Comparison of ENCODE assay signal across 10 mouse cellular contexts in genomic region chr7:45235656-45236180, GRCm38 (mm10). TPM values are rescaled to one million over a fixed set of nuclear protein-coding genes. Genes with fewer than 3 reads are reported as not detected.
DNase-seq lines count a peak whose midpoint lies in the region; ATAC-seq and TF ChIP-seq lines count a peak whose summit lies in the region.
"Had no signal": no experiment of that assay in that cellular context is flagged by ENCODE, and none has a peak within 500 bp of the region (broad histone marks: within the 10 kb centered on the region; RNA-seq: fewer than 3 reads in every experiment).

No protein-coding gene starts in this region.

- no peaks in the 10 kb centered on the region for H3K27me3 ChIP-seq in heart, postnatal 0 days (ENCODE audit: control insufficient read depth, insufficient read depth, low read length)
- H3K27me3 ChIP-seq in liver, embryonic 14.5 days (ENCODE audit: control insufficient read depth, insufficient read depth, low read length) = no peaks in the 10 kb centered on the region

- peak overlapping the region; percentile 41; the same call in 1 of the 2 replicates for H3K27ac ChIP-seq in gastrocnemius, adult 2 months
- no peak overlapping the region for H3K27ac ChIP-seq in heart, postnatal 0 days (ENCODE audit: low read depth)
- no peak overlapping the region for H3K27ac ChIP-seq in liver, embryonic 14.5 days

- peaks cover 22% of the 10 kb centered on the region for H3K4me1 ChIP-seq in heart, postnatal 0 days (ENCODE audit: control insufficient read depth, insufficient read depth)
- H3K4me1 ChIP-seq in liver, embryonic 14.5 days (replicated peaks; ENCODE audit: control insufficient read depth in 2 of 2, insufficient read depth in 2 of 2, low read length in 1 of 2) = peaks cover 0 to 21% of the 10 kb centered on the region in 2 experiments; a peak in 2 of 4 replicates

- H3K9ac ChIP-seq in heart, postnatal 0 days (replicated peaks; ENCODE audit: low read depth, low read length) = no peak overlapping the region
- H3K9ac ChIP-seq in liver, embryonic 14.5 days (replicated peaks) = no peak overlapping the region

- H3K4me3 ChIP-seq in gastrocnemius, adult 2 months = peak overlapping the region; percentile 66
- peak overlapping the region; percentile 12 for H3K4me3 ChIP-seq in heart, postnatal 0 days (ENCODE audit: low read depth, low read length)
- H3K4me3 ChIP-seq in liver, embryonic 14.5 days (ENCODE audit: insufficient read depth in 1 of 2, low read depth in 2 of 2, low read length in 2 of 2) = no peak overlapping the region
- H3K4me3 ChIP-seq: myocyte had no signal

- no peak for TF ChIP-seq CTCF in gastrocnemius, adult 2 months (IDR thresholded peaks at IDR 0.05)
- no peak for TF ChIP-seq CTCF in heart, postnatal 0 days (IDR thresholded peaks at IDR 0.05; ENCODE audit: low read depth)
- no peak for TF ChIP-seq CTCF in liver, embryonic 14.5 days (IDR thresholded peaks at IDR 0.05; ENCODE audit: low read depth)

- no peak for DNase-seq in gastrocnemius, adult 2 months
- no peak for DNase-seq in gastrocnemius, postnatal 10 days
- DNase-seq in R1 (ENCODE audit: low read depth, low spot score) = peak; percentile 76
- DNase-seq in heart, postnatal 0 days (ENCODE audit: low spot score) = no peak
- DNase-seq in liver, embryonic 14.5 days (ENCODE audit: low read depth in 3 of 3, low spot score in 3 of 3) = no peak
- no peak for DNase-seq in right cerebral cortex, postnatal 36 days (ENCODE audit: low spot score in 2 of 2)
- no peak for DNase-seq in adrenal gland, postnatal 36 days
- DNase-seq in frontal cortex, postnatal 14 days (ENCODE audit: low spot score in 2 of 2) = no peak

- intact Hi-C loops in gastrocnemius, adult 2 months (cut with DNase I) = no loop called here

- H3K36me3 ChIP-seq in heart, postnatal 0 days (replicated peaks; ENCODE audit: control insufficient read depth, insufficient read depth, low read length) = peaks cover 25% of the 10 kb centered on the region
- H3K36me3 ChIP-seq in liver, embryonic 14.5 days (replicated peaks; ENCODE audit: control insufficient read depth, insufficient read depth, low read depth) = no peaks in the 10 kb centered on the region

- no peaks in the 10 kb centered on the region for H3K9me3 ChIP-seq in heart, postnatal 0 days (replicated peaks; ENCODE audit: control insufficient read depth, low read length)
- H3K9me3 ChIP-seq in liver, embryonic 14.5 days (ENCODE audit: control insufficient read depth, low read length) = no peaks in the 10 kb centered on the region

- 47% methylated on average over 17 of the region's 17 CpGs for WGBS in heart, postnatal 0 days
- 67% methylated on average over 17 of the region's 17 CpGs for WGBS in liver, embryonic 14.5 days (ENCODE audit: insufficient replicate concordance)

- no peak for TF ChIP-seq EP300 in heart, postnatal 0 days (IDR thresholded peaks at IDR 0.05; ENCODE audit: low read depth)
- TF ChIP-seq EP300 in liver, embryonic 14.5 days (IDR thresholded peaks at IDR 0.05; ENCODE audit: low read depth) = no peak

- ATAC-seq in heart, postnatal 0 days (ENCODE audit: insufficient read depth, low read depth) = no peak
- no peak for ATAC-seq in liver, embryonic 14.5 days (ENCODE audit: insufficient read depth)

- H3K4me2 ChIP-seq in heart, postnatal 0 days (ENCODE audit: low read depth, low read length) = peak overlapping the region; percentile 52
- H3K4me2 ChIP-seq in liver, embryonic 14.5 days (ENCODE audit: low read depth) = peak overlapping the region; percentile 8; the same call in 1 of the 2 replicates

RNA-seq across cellular contexts. Expression of gene Cd37, which starts 3.2 kb away (rescaled TPM):
- 1 to 10 TPM in 1 of 2 experiments, under 1 TPM in 1; 0.69 to 1.3 TPM for total RNA-seq in gastrocnemius, adult 2 months (2021)
- 1 to 10 TPM; 1.8 to 3.4 TPM for total RNA-seq in gastrocnemius, postnatal 10 days (2021)
- total RNA-seq in heart, postnatal 0 days (2014; rRNA removed; ENCODE audit: low replicate concordance) = 0.97 TPM in 1 of 2 replicates, not detected in the other
- 1.9 and 2.3 TPM in 2 replicates for polyA plus RNA-seq in heart, postnatal 0 days (2015; fragmentation: Nextera tagmentation; extraction: Ambion mirVana)
- polyA plus RNA-seq in liver, embryonic 14.5 days (2012; rRNA removed) = 10.5 and 12.8 TPM in 2 replicates
- 9.0 and 9.1 TPM in 2 replicates for polyA plus RNA-seq in liver, embryonic 14.5 days (2014; fragmentation: Nextera tagmentation; extraction: Ambion mirVana)
- 1 to 10 TPM; 2.2 to 4.1 TPM for total RNA-seq in adrenal gland, postnatal 36 days (2021)

RNA-seq across cellular contexts. Expression of gene Slc6a16, which starts 5.2 kb away (rescaled TPM):
- not detected for total RNA-seq in gastrocnemius, adult 2 months (2021)
- not detected for total RNA-seq in gastrocnemius, postnatal 10 days (2021)
- not detected in 2 replicates for total RNA-seq in heart, postnatal 0 days (2014; rRNA removed; ENCODE audit: low replicate concordance)
- polyA plus RNA-seq in heart, postnatal 0 days (2015; fragmentation: Nextera tagmentation; extraction: Ambion mirVana) = 0.10 TPM in 1 of 2 replicates, not detected in the other
- polyA plus RNA-seq in liver, embryonic 14.5 days (2012; rRNA removed) = 0.03 TPM in 1 of 2 replicates, not detected in the other
- polyA plus RNA-seq in liver, embryonic 14.5 days (2014; fragmentation: Nextera tagmentation; extraction: Ambion mirVana) = not detected in 2 replicates
- not detected for total RNA-seq in adrenal gland, postnatal 36 days (2021)
- total RNA-seq: gastrocnemius, postnatal 25 days had no signal
- polyA plus RNA-seq: myocyte had no signal

RNA-seq across cellular contexts. Expression of gene Tead2, which starts 20.2 kb away (rescaled TPM):
- total RNA-seq in gastrocnemius, adult 2 months (2021) = 1 to 10 TPM; 2.6 to 4.1 TPM
- total RNA-seq in gastrocnemius, postnatal 10 days (2021) = 10 to 100 TPM; 15.6 to 25.9 TPM
- total RNA-seq in heart, postnatal 0 days (2014; rRNA removed; ENCODE audit: low replicate concordance) = 50.6 and 72.2 TPM in 2 replicates
- polyA plus RNA-seq in heart, postnatal 0 days (2015; fragmentation: Nextera tagmentation; extraction: Ambion mirVana) = 41.1 and 42.8 TPM in 2 replicates
- polyA plus RNA-seq in liver, embryonic 14.5 days (2012; rRNA removed) = 7.9 and 10.0 TPM in 2 replicates
- 4.1 and 4.5 TPM in 2 replicates for polyA plus RNA-seq in liver, embryonic 14.5 days (2014; fragmentation: Nextera tagmentation; extraction: Ambion mirVana)
- 10 to 100 TPM; 10.6 to 15.3 TPM for total RNA-seq in adrenal gland, postnatal 36 days (2021)

RNA-seq across cellular contexts. Expression of gene Dkkl1, which starts 23.8 kb away (rescaled TPM):
- not detected for total RNA-seq in gastrocnemius, adult 2 months (2021)
- total RNA-seq in gastrocnemius, postnatal 10 days (2021) = not detected
- total RNA-seq in heart, postnatal 0 days (2014; rRNA removed; ENCODE audit: low replicate concordance) = not detected in 2 replicates
- 0.27 TPM in 1 of 2 replicates, not detected in the other for polyA plus RNA-seq in heart, postnatal 0 days (2015; fragmentation: Nextera tagmentation; extraction: Ambion mirVana)
- polyA plus RNA-seq in liver, embryonic 14.5 days (2012; rRNA removed) = 1.1 and 1.5 TPM in 2 replicates
- polyA plus RNA-seq in liver, embryonic 14.5 days (2014; fragmentation: Nextera tagmentation; extraction: Ambion mirVana) = 2.1 and 2.6 TPM in 2 replicates
- not detected for total RNA-seq in adrenal gland, postnatal 36 days (2021)
- total RNA-seq: gastrocnemius, postnatal 25 days had no signal

RNA-seq across cellular contexts. Expression of gene Ccdc155, which starts 31.0 kb away (rescaled TPM):
- not detected for total RNA-seq in gastrocnemius, adult 2 months (2021)
- 1 to 10 TPM; 2.5 to 2.8 TPM for total RNA-seq in gastrocnemius, postnatal 10 days (2021)
- total RNA-seq in heart, postnatal 0 days (2014; rRNA removed; ENCODE audit: low replicate concordance) = not detected in 2 replicates
- 0.14 and 0.25 TPM in 2 replicates for polyA plus RNA-seq in heart, postnatal 0 days (2015; fragmentation: Nextera tagmentation; extraction: Ambion mirVana)
- 0.02 and 0.08 TPM in 2 replicates for polyA plus RNA-seq in liver, embryonic 14.5 days (2012; rRNA removed)
- polyA plus RNA-seq in liver, embryonic 14.5 days (2014; fragmentation: Nextera tagmentation; extraction: Ambion mirVana) = not detected in 2 replicates
- not detected for total RNA-seq in adrenal gland, postnatal 36 days (2021)

Comparison
In these comparisons a context has a peak if more than half of its experiments do, and no peak if none do; other contexts are left out.
1. H3K4me3 ChIP-seq: peak in gastrocnemius, adult 2 months (single experiment) and heart, postnatal 0 days (single experiment); none in liver, embryonic 14.5 days (0 of 2).